Mouse (Mus musculus): Measurements from ENCODE around the gene Fgf18.

Fgf18 gene

GRCm38 (mm10) chr11:33112407-33112806 lies 34.8 kb downstream of the Fgf18 start:
- DNase-seq = no peak

- no peak for DNase-seq
Observed at GRCm38 (mm10) chr11:33110111-33110510, 37.1 kb downstream of the Fgf18 start.

GRCm38 (mm10) chr11:33107540-33107939 lies 39.7 kb downstream of the Fgf18 start:
- no peak for DNase-seq

GRCm38 (mm10) chr11:33104911-33105316 lies 42.3 kb downstream of the Fgf18 start:
- no peak for DNase-seq

GRCm38 (mm10) chr11:33103291-33103943 lies 43.8 kb downstream of the Fgf18 start:
- DNase-seq = no peak

GRCm38 (mm10) chr11:33100027-33100507 lies 47.1 kb downstream of the Fgf18 start:
- DNase-seq = no peak

GRCm38 (mm10) chr11:33099425-33099824 lies 47.8 kb downstream of the Fgf18 start:
- DNase-seq = no peak

GRCm38 (mm10) chr11:33098446-33098845 lies 48.8 kb downstream of the Fgf18 start:
- no peak for DNase-seq

- DNase-seq = peak in 1 of 2 experiments; percentile 42
Observed at GRCm38 (mm10) chr11:33097855-33098254, 49.3 kb downstream of the Fgf18 start.

- no peak for DNase-seq
Observed at GRCm38 (mm10) chr11:33089856-33090255, 57.3 kb downstream of the Fgf18 start.

GRCm38 (mm10) chr11:33088181-33088580 lies 59.0 kb downstream of the Fgf18 start:
- no peak for DNase-seq

- no peak for DNase-seq
Observed at GRCm38 (mm10) chr11:33086046-33086445, 61.2 kb downstream of the Fgf18 start.

- DNase-seq = no peak
Observed at GRCm38 (mm10) chr11:33085514-33085913, 61.7 kb downstream of the Fgf18 start.

- no peak for DNase-seq
Observed at GRCm38 (mm10) chr11:33085054-33085453, 62.1 kb downstream of the Fgf18 start.

GRCm38 (mm10) chr11:33084041-33084440 lies 63.2 kb downstream of the Fgf18 start:
- DNase-seq = no peak

- no peak for DNase-seq
Observed at GRCm38 (mm10) chr11:33081175-33081574, 66.0 kb downstream of the Fgf18 start.

GRCm38 (mm10) chr11:33080046-33080808 lies 67.0 kb downstream of the Fgf18 start:
- no peak for DNase-seq

GRCm38 (mm10) chr11:33079424-33079823 lies 67.8 kb downstream of the Fgf18 start:
- DNase-seq = no peak

- DNase-seq = no peak
Observed at GRCm38 (mm10) chr11:33078036-33078435, 69.2 kb downstream of the Fgf18 start.

- DNase-seq = no peak
Observed at GRCm38 (mm10) chr11:33075293-33075692, 71.9 kb downstream of the Fgf18 start.

- no peak for DNase-seq
Observed at GRCm38 (mm10) chr11:33074541-33074940, 72.7 kb downstream of the Fgf18 start.

GRCm38 (mm10) chr11:33071358-33071922 lies 75.8 kb downstream of the Fgf18 start:
- DNase-seq = no peak

GRCm38 (mm10) chr11:33070520-33070919 lies 76.7 kb downstream of the Fgf18 start:
- DNase-seq = no peak

All from spleen, adult 18-20 months (tissue).